Mouse (Mus musculus) myocyte (in vitro differentiated cells): ENCODE results near the gene Tmem243.

Experiments
- CEBPB ChIP-seq: IDR thresholded peaks from 2 replicates; pipeline ENCODE4 v1.6.1; 2011; ENCODE audit warnings: mild to moderate bottlenecking, moderate library complexity; ENCODE audit not compliant: poor library complexity, insufficient read depth, severe bottlenecking
- E2F4 ChIP-seq: IDR thresholded peaks from one replicate; pipeline ENCODE4 v1.6.1; 2011; ENCODE audit warnings: mild to moderate bottlenecking, control low read depth, moderate library complexity; ENCODE audit not compliant: insufficient read depth
- MAX ChIP-seq: IDR thresholded peaks from one replicate; pipeline ENCODE4 v1.6.1; 2011; ENCODE audit warnings: low read depth, mild to moderate bottlenecking, control low read depth
- MYOG ChIP-seq, 3 experiments: IDR thresholded peaks; one replicate each; pipeline ENCODE4 v1.6.1; 2011; ENCODE audit warnings: control low read depth in 2 of 3, low read depth in 2 of 3, mild to moderate bottlenecking in 2 of 3; ENCODE audit not compliant: insufficient read length in 2 of 3, control insufficient read depth in 1 of 3, insufficient read depth in 1 of 3
- POLR2A ChIP-seq: IDR thresholded peaks from one replicate; pipeline ENCODE4 v1.6.1; 2011; ENCODE audit warnings: low read depth, mild to moderate bottlenecking, control low read depth, moderate library complexity; ENCODE audit not compliant: insufficient read length
- POLR2AphosphoS2 ChIP-seq: IDR thresholded peaks from one replicate; pipeline ENCODE4 v1.6.1; 2011; ENCODE audit warnings: low read depth, control low read depth; ENCODE audit not compliant: insufficient read length
- TCF12 ChIP-seq: IDR thresholded peaks from one replicate; pipeline ENCODE4 v1.6.1; 2011; ENCODE audit warnings: mild to moderate bottlenecking, control low read depth; ENCODE audit not compliant: poor library complexity, insufficient read depth, severe bottlenecking
- TCF3 ChIP-seq: IDR thresholded peaks from one replicate; pipeline ENCODE4 v1.6.1; 2011; ENCODE audit warnings: low read depth, control low read depth; ENCODE audit not compliant: insufficient read length
- USF1 ChIP-seq: IDR thresholded peaks from one replicate; pipeline ENCODE4 v1.6.1; 2011; ENCODE audit warnings: low read depth, mild to moderate bottlenecking, control low read depth, moderate library complexity

GRCm38 (mm10) chr5:9142376-9142775, 41.9 kb downstream of the Tmem243 start:
- TF ChIP-seq POLR2A = no peak
- no peak for TF ChIP-seq MAX
- TF ChIP-seq TCF3 = no peak
- TF ChIP-seq MYOG (IDR thresholded peaks at IDR 0.05; ENCODE audit: control insufficient read depth in 1 of 3, insufficient read depth in 1 of 3, insufficient read length in 2 of 3, low read depth in 2 of 3) = no peak
- no peak for TF ChIP-seq TCF12
- TF ChIP-seq POLR2AphosphoS2 = no peak
- no peak for TF ChIP-seq E2F4
- TF ChIP-seq CEBPB = no peak
- TF ChIP-seq USF1 = no peak
